Mouse (Mus musculus) CH12.LX (cell line): Measurements from ENCODE around the gene Akap10. TPM values are rescaled to one million over a fixed set of nuclear protein-coding genes. Genes with fewer than 3 reads are reported as not detected.

ENCODE experiments used
- DNase-seq: peaks from one replicate; pipeline ENCODE4 v3.0.0-alpha.2; 2013; ENCODE audit errors: extremely low read depth
- H3K27ac ChIP-seq: 2 replicates; pipeline ENCODE4 v1.5.1; 2012; ENCODE audit warnings: low read depth, mild to moderate bottlenecking, control low read depth, moderate library complexity; ENCODE audit not compliant: insufficient read depth
- H3K27me3 ChIP-seq: replicated peaks from 2 replicates; pipeline ENCODE3; 2012; ENCODE audit warnings: inconsistent platforms
- H3K36me3 ChIP-seq, 2 experiments: replicated peaks in 1 of 2; 2 replicates each; pipeline versions ENCODE3 to v1.6.1; 2012; ENCODE audit warnings: inconsistent platforms in 1 of 2, low read length in 1 of 2, mild to moderate bottlenecking in 1 of 2, mixed read lengths in 1 of 2, moderate library complexity in 1 of 2; ENCODE audit not compliant: control insufficient read depth in 1 of 2, insufficient read depth in 1 of 2
- H3K4me1 ChIP-seq, 2 experiments: 2 replicates each; pipeline ENCODE4 v1.6.1; 2012; ENCODE audit warnings: inconsistent platforms in 1 of 2, moderate library complexity in 1 of 2; ENCODE audit not compliant: insufficient read depth in 2 of 2, control insufficient read depth in 1 of 2
- H3K4me2 ChIP-seq: 2 replicates; pipeline ENCODE4 v1.6.1; 2012; ENCODE audit warnings: low read depth, mild to moderate bottlenecking, control low read depth; ENCODE audit not compliant: poor library complexity, insufficient read depth, severe bottlenecking
- H3K4me3 ChIP-seq, 3 experiments: fragments of 150-350 bp in 1 of 3; sonication (generic) in 1 of 3; replicated peaks in 1 of 3; 2 replicates each; pipeline versions ENCODE3 to v1.5.1; 2011 to 2012; ENCODE audit warnings: low read depth in 2 of 3, low read length in 2 of 3, mild to moderate bottlenecking in 2 of 3, moderate library complexity in 2 of 3, control low read depth in 1 of 3, improper control_type of control experiment in 1 of 3, inconsistent platforms in 1 of 3, mixed read lengths in 1 of 3; ENCODE audit not compliant: poor library complexity in 1 of 3
- H3K79me2 ChIP-seq: replicated peaks from 2 replicates; pipeline ENCODE4 v1.6.1; 2012; ENCODE audit warnings: mild to moderate bottlenecking, moderate library complexity; ENCODE audit not compliant: control insufficient read depth, poor library complexity, insufficient read depth, severe bottlenecking; ENCODE audit errors: extremely low read depth
- H3K9ac ChIP-seq: 2 replicates; pipeline ENCODE4 v1.6.1; 2012; ENCODE audit warnings: low read depth, mild to moderate bottlenecking, control low read depth, moderate library complexity; ENCODE audit not compliant: insufficient read depth
- H3K9me3 ChIP-seq: replicated peaks from 2 replicates; pipeline ENCODE3; 2012; ENCODE audit warnings: low read length, inconsistent platforms, mixed read lengths
- CHD2 ChIP-seq: IDR thresholded peaks from 2 replicates; pipeline ENCODE4 v1.6.1; 2011; ENCODE audit warnings: low read length, improper control_type of control experiment
- CTCF ChIP-seq, 2 experiments: IDR thresholded peaks in 1 of 2; conservative IDR thresholded peaks in 1 of 2; 2 replicates each; pipeline ENCODE4 v1.5.1; 2011 to 2012; ENCODE audit warnings: low read depth in 2 of 2, low read length in 2 of 2, improper control_type of control experiment in 1 of 2, inconsistent platforms in 1 of 2, mild to moderate bottlenecking in 1 of 2, moderate library complexity in 1 of 2
- E2F4 ChIP-seq: IDR thresholded peaks from 2 replicates; pipeline ENCODE4 v1.6.1; 2011; ENCODE audit warnings: low read depth, low read length, improper control_type of control experiment; ENCODE audit not compliant: insufficient replicate concordance
- ELF1 ChIP-seq: IDR thresholded peaks from 2 replicates; pipeline ENCODE4 v1.6.1; 2014; ENCODE audit warnings: low read depth, mild to moderate bottlenecking, inconsistent platforms, low read length, improper control_type of control experiment
- HCFC1 ChIP-seq: IDR thresholded peaks from 2 replicates; pipeline ENCODE4 v1.6.1; 2012; ENCODE audit warnings: low read depth, mild to moderate bottlenecking, inconsistent platforms, low read length, improper control_type of control experiment
- JUN ChIP-seq: IDR thresholded peaks from 2 replicates; pipeline ENCODE4 v1.6.1; 2011; ENCODE audit warnings: low read depth, mild to moderate bottlenecking, low read length, improper control_type of control experiment, moderate library complexity; ENCODE audit not compliant: insufficient read depth
- JUND ChIP-seq: conservative IDR thresholded peaks from 2 replicates; pipeline ENCODE4 v1.6.1; 2011; ENCODE audit warnings: low read depth, low read length, improper control_type of control experiment
- MAZ ChIP-seq: IDR thresholded peaks from 2 replicates; pipeline ENCODE4 v1.6.1; 2012; ENCODE audit warnings: low read depth, mild to moderate bottlenecking, inconsistent platforms, low read length, improper control_type of control experiment, moderate library complexity
- MXI1 ChIP-seq: IDR thresholded peaks from 2 replicates; pipeline ENCODE4 v1.6.1; 2011; ENCODE audit warnings: mild to moderate bottlenecking, low read depth, low read length, improper control_type of control experiment
- MYC ChIP-seq: IDR thresholded peaks from 2 replicates; pipeline ENCODE4 v1.6.1; 2011; ENCODE audit warnings: low read depth, mild to moderate bottlenecking, improper control_type of control experiment, low read length
- SMC3 ChIP-seq: IDR thresholded peaks from 2 replicates; pipeline ENCODE4 v1.6.1; 2011; ENCODE audit warnings: low read depth, low read length, improper control_type of control experiment
- TBP ChIP-seq: conservative IDR thresholded peaks from 2 replicates; pipeline ENCODE4 v1.6.1; 2011; ENCODE audit warnings: low read depth, low read length, improper control_type of control experiment
- TCF12 ChIP-seq: IDR thresholded peaks from 2 replicates; pipeline ENCODE4 v1.6.1; 2014; ENCODE audit warnings: low read depth, mild to moderate bottlenecking, inconsistent platforms, low read length, improper control_type of control experiment
- dilution Hi-C: fragments of 300-500 bp; cut with MboI; formaldehyde crosslinking; loops from 2 replicates; pipeline ENCODE4 v1.14.3; 2020; ENCODE audit warnings: low sequenced_read_pairs; ENCODE audit not compliant: extremely low pct_unique_long_range_greater_than_20kb, extremely low pct_ligation_motif_present
- in situ Hi-C: fragments of 300-500 bp; cut with MboI; formaldehyde crosslinking; loops from 3 replicates; pipeline ENCODE4 v1.14.3; 2019; ENCODE audit warnings: low sequenced_read_pairs, low pct_ligation_motif_present, low pct_unique_long_range_greater_than_20kb, mixed read lengths
- polyA plus RNA-seq: library from polyadenylated mRNA; unstranded; fragments of >175 nt; gene quantifications from 2 replicates; pipeline ENCODE4 v1.2.1, GENCODE M21; 2012; ENCODE audit warnings: low read depth; ENCODE audit not compliant: insufficient read length
- total RNA-seq, 2 experiments: library from RNA; depleted of rRNA; stranded (reverse); fragments of 300-350 nt in 1 of 2; fragments of >200 nt in 1 of 2; gene quantifications; 2 replicates each; pipeline ENCODE4 v1.2.3; 2012 to 2014

The Akap10 gene
- total and polyA plus RNA-seq, 3 experiments: 24.1 to 38.4 (median 25.3) TPM

DNA sequence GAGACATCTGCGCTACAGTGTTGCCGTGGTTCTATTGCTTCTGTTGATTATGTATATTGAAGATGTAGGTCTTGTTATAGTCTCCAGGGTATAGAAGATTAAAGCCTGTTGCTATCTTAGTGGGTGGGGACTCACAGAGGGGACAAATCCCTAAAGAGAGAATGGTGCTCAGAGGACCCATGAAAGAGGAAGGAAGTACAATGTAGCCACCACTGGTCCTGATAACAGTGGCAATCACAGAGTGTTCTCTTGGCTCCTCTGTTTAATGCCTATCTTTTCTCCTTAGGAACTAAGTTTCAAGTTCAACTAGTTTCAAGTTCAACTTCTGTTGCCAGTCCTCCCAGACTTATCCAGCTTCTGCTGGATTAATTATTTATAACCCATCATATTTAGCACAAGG lies 12.9 kb upstream of the Akap10 start:
- H3K9me3 ChIP-seq: no peaks in the 10 kb centered on the region
- in situ Hi-C loops (no loop called here), dilution Hi-C loops (no loop called here)
- no peak for TF ChIP-seq SMC3
- no peak for TF ChIP-seq JUND
- TF ChIP-seq MXI1: no peak
- TF ChIP-seq TCF12: no peak
- no peak for TF ChIP-seq ELF1
- no peak for TF ChIP-seq HCFC1
- no peak for TF ChIP-seq MAZ
- no peak for TF ChIP-seq E2F4
- no peak for TF ChIP-seq CTCF (conservative IDR thresholded peaks at IDR 0.05 in 1 of 2, IDR thresholded peaks at IDR 0.05 in 1 of 2; ENCODE audit: low read depth in 2 of 2, low read length in 2 of 2)
- TF ChIP-seq JUN: no peak
- no peak for TF ChIP-seq MYC
- TF ChIP-seq CHD2: no peak
- no peak for TF ChIP-seq TBP
- H3K4me2 ChIP-seq: no peak overlapping the region
- no peak overlapping the region for H3K4me3 ChIP-seq
- DNase-seq: no peak
- H3K36me3 ChIP-seq: no peaks in the 10 kb centered on the region
- no peak overlapping the region for H3K27ac ChIP-seq
- no peaks in the 10 kb centered on the region for H3K27me3 ChIP-seq
- no peak overlapping the region for H3K9ac ChIP-seq
- peaks cover 0 to 13% of the 10 kb centered on the region in 2 experiments; a peak in 2 of 4 replicates for H3K4me1 ChIP-seq
- H3K79me2 ChIP-seq: no peaks in the 10 kb centered on the region

DNA sequence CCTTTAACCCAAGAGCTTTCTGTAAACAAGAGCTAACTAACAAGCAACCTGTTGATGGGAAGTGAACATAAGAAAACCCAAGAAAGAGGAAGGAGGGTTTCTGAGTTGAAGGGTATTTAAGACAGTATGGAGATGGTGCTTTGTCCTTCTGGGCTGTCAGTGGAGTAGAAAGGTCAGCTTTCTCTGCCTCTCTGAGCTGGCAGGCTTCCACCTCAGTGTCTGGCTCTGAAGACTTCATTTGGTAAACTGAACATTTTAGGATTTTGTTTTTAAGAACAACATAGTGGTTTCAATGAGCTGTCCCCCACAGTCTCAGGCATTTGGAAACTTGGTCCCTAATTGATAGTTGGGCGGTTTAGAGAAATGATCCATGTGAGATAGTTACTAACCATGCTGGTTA lies 7.7 kb upstream of the Akap10 start:
- H3K4me2 ChIP-seq: no peak overlapping the region
- H3K27ac ChIP-seq: no peak overlapping the region
- no peak for DNase-seq
- H3K9me3 ChIP-seq: peaks cover 3% of the 10 kb centered on the region
- H3K4me3 ChIP-seq: no peak overlapping the region
- dilution Hi-C loops (no loop called here), in situ Hi-C loops (no loop called here)
- no peaks in the 10 kb centered on the region for H3K36me3 ChIP-seq
- no peak for TF ChIP-seq MXI1
- TF ChIP-seq JUND: no peak
- TF ChIP-seq CTCF (conservative IDR thresholded peaks at IDR 0.05 in 1 of 2, IDR thresholded peaks at IDR 0.05 in 1 of 2; ENCODE audit: low read depth in 2 of 2, low read length in 2 of 2): no peak
- no peak overlapping the region for H3K9ac ChIP-seq
- H3K79me2 ChIP-seq: no peaks in the 10 kb centered on the region
- H3K4me1 ChIP-seq: peaks cover 0 to 10% of the 10 kb centered on the region in 2 experiments; a peak in 2 of 4 replicates
- H3K27me3 ChIP-seq: no peaks in the 10 kb centered on the region
